Mouse (Mus musculus) hindlimb bud, embryonic 11.5 days (tissue): ENCODE results near the gene Ndufs1.
A peak's percentile ranks its signal among the peaks of the same experiment; 100 is the strongest.

Source experiments
- DNase-seq: peaks from one replicate; pipeline ENCODE4 v3.0.0-alpha.2; 2012; ENCODE audit warnings: low read depth, low spot score; ENCODE audit errors: extremely low spot score

Gene Ndufs1

GRCm38 (mm10) chr1:63176604-63177421 lies at the start of gene Ndufs1, which contains the start of gene Eef1b2:
Ndufs1 (minus strand) TSS chr1:63176833.
Eef1b2 (plus strand) TSS chr1:63176825.
- peak; percentile 97 for DNase-seq

GRCm38 (mm10) chr1:63225890-63226289 lies 49.3 kb upstream of the Ndufs1 start:
- no peak for DNase-seq

GRCm38 (mm10) chr1:63225009-63225408 lies 48.4 kb upstream of the Ndufs1 start:
- no peak for DNase-seq

- DNase-seq: no peak
Observed at GRCm38 (mm10) chr1:63219277-63219676, 42.6 kb upstream of the Ndufs1 start.

DNA sequence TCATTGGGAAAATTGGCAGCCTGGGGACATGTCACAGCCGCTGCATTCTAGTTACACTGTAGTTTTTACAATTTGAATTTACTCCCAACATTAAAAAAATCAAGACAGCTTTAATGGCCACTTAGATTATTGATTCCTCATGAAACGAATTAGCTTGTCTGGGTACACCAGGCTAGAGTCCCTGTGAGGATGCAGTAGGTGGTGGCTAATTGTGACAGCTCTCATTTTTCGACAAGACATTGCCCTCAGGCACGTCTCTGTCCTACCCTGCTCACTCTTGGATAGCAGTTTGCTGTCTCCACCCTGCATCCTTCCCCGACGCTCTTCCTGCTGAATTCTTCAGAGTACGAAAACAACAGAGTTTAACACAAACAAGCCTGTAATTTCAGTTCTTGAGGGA lies 38.0 kb upstream of the Ndufs1 start:
- DNase-seq: no peak

- DNase-seq: no peak
Observed at GRCm38 (mm10) chr1:63214271-63214558, 37.6 kb upstream of the Ndufs1 start, which contains the start of gene Gpr1. Gpr1 (minus strand) TSS chr1:63214543.

- no peak for DNase-seq
Observed at GRCm38 (mm10) chr1:63213478-63214270, 37.0 kb upstream of the Ndufs1 start.

GRCm38 (mm10) chr1:63209861-63210529 lies 33.4 kb upstream of the Ndufs1 start:
- DNase-seq: no peak

GRCm38 (mm10) chr1:63207607-63208006 lies 31.0 kb upstream of the Ndufs1 start:
- no peak for DNase-seq

GRCm38 (mm10) chr1:63204660-63205394 lies 28.2 kb upstream of the Ndufs1 start:
- DNase-seq: no peak

GRCm38 (mm10) chr1:63203950-63204659 lies 27.5 kb upstream of the Ndufs1 start:
- peak; percentile 91 for DNase-seq

DNA sequence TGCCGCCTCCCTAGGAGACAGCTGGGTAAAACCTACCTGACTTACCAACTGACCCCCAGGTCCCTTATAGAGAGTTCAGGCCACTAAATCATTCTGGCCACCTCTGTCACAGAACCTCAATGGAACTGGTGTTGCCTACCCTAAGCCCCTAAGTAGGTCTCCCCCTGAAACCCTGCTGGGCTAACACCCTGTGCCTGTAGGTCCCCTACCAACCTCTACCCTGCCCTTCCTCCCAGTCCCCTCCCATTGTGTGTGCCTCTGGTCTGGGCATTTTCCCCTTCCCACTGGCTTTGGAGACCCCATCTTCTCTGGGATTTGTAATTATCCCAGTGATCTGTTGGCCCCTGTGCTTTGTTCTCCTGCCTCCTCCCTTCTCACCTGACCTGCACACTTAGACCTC lies 26.8 kb upstream of the Ndufs1 start:
- no peak for DNase-seq

- DNase-seq: no peak
Observed at GRCm38 (mm10) chr1:63201672-63202071, 25.0 kb upstream of the Ndufs1 start.

GRCm38 (mm10) chr1:63200322-63200721 lies 23.7 kb upstream of the Ndufs1 start:
- DNase-seq: no peak

DNA sequence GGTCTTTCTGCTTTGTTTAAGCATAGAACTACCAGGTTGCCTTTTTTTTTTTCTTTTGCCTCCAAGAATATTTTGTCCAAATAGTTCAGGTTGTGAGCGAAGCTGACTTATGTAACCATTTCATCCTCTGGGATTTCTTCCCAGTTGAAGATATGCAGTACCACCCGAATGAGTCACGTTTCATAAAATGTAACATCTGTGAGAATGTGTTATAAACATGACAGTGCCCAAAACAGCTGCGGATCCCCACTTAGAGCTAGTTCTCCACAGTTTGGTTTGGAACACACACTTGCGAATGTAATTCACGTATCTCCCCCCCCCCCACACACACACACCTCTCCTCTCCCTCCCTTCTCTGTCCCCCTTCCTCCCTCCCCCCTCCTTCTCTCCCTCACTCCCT lies 22.8 kb upstream of the Ndufs1 start:
- DNase-seq: no peak

- no peak for DNase-seq
Observed at GRCm38 (mm10) chr1:63195848-63196512, 19.3 kb upstream of the Ndufs1 start.

DNA sequence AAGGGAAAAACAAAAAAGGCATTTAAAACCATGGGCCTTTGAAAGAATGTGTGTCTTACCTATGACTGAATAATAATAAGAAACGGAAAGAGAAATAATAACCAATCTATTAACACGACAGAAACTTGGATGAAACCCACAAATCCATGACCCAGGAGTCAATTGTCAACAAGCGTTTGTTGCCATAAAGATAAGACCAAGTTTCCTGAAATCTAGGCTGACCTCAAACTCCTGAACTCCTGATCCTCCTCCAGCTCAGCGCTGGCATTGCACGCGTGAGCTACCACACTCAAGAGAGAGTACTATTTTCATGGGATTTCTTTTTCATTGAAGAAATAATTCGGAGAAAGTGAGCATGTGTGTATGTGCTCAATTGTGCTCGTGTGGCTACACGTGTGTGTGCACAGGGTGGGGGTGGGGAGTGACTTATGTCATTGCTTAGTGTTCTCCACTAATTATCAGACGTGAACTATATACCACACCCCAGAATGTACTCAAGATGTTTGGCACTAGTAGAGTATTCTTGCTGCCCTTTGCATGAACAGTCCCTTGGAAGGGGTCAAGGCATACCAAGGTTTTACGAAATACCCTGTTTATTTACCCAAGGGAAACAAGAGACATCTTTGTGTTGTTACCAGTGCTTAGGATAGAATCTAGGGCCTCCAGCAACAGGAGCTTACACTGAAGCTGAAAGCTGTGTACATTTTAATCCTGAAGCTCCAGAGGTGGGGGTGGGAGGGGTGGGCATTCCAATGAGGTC lies 15.9 kb upstream of the Ndufs1 start:
- no peak for DNase-seq

DNA sequence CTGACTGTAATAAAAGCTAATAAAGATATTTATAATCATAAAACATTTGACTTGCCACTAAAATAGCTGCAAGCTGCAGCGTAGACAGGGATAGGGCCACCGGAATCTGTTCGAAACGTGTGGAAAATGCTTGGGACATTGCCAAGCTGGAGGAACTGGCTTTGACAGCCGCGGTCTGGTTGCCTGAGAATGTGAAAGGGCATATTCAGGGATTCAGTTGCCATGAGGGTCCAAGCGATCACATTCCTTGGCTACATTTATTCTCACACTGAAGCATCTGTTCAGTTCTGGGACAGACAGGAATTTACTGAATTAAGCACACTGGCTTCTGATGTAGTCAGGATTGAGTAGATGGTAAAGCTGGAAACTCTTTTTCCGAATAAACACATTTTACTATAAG lies 14.2 kb upstream of the Ndufs1 start:
- DNase-seq: no peak

DNA sequence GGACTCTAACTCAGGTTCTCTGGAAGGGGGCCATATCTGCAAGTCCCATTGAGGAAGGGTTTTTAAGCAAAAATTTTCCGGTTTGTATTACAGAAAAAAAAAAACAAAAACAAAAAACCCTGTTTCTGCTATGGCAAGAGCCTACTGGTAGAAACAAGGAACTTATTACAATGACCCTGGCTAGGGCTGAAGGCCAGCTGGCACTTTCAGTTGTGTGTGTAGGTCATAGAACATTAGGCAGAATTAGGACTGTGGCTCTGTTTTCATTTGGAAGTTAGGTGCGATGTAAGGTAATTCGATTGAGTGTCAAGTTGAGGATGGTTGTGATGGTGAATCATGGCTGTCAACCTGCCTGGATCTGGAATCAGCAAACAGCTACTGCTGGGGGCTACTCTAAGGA lies 11.9 kb upstream of the Ndufs1 start:
- DNase-seq: no peak
